Mouse (Mus musculus): Measurements from ENCODE around the gene Rab3b. TPM values are rescaled to one million over a fixed set of nuclear protein-coding genes. Genes with fewer than 3 reads are reported as not detected.

Gene Rab3b
- total and polyA plus RNA-seq, 2 experiments from 2014 or later, result 4.6 TPM; not detected in 1

DNA sequence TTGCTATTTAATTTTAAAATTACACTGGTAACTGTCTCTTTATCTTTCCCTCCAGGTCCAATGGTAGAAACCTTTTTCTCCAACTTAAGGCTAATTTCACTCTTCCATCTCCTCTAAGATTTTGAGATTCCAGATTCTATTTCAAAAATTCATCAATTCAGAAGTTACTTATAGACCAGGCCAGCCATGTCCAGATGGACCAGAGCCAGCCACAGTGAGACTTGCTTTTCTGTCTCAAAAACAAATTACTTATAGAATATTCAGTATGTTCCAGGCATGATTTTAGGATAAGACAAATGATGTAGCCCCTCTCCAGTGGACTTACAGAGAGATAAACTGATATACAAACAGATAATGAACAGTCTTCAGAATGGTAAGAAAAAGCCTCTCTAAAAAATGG is 112.9 kb downstream of the Rab3b start:
- Histone ChIP-seq H3K36me3 (replicated peaks; ENCODE audit: control insufficient read depth, insufficient read depth, low read length) (no peaks in the 10 kb centered on the region), H3K27me3 (ENCODE audit: control insufficient read depth, insufficient read depth, low read length) (no peaks in the 10 kb centered on the region), H3K4me2 (ENCODE audit: low read depth, low read length) (no peak overlapping the region), H3K4me1 (ENCODE audit: control insufficient read depth, insufficient read depth) (no peaks in the 10 kb centered on the region), H3K9me3 (replicated peaks; ENCODE audit: control insufficient read depth, low read length) (no peaks in the 10 kb centered on the region), H3K4me3 (ENCODE audit: low read depth, low read length) (no peak overlapping the region), H3K9ac (replicated peaks; ENCODE audit: low read depth, low read length) (no peak overlapping the region), H3K27ac (ENCODE audit: low read depth) (no peak overlapping the region)
- TF ChIP-seq EP300 (IDR thresholded peaks at IDR 0.05; ENCODE audit: low read depth), result no peak
- TF ChIP-seq CTCF (IDR thresholded peaks at IDR 0.05; ENCODE audit: low read depth), result no peak
- DNase-seq (ENCODE audit: low spot score) (no peak), ATAC-seq (ENCODE audit: insufficient read depth, low read depth) (no peak)

Other genes starting within 250 kb of the Rab3b start
- gene 3110021N24Rik, start 159.4 kb upstream of the Rab3b start, total RNA-seq (2014; rRNA removed; ENCODE audit: low replicate concordance), result not detected in 2 replicates
- gene 3110021N24Rik, start 159.4 kb upstream of the Rab3b start, polyA plus RNA-seq (2015; fragmentation: Nextera tagmentation; extraction: Ambion mirVana), result 1.6 and 1.9 TPM in 2 replicates
- gene Zfyve9, start 98.3 kb upstream of the Rab3b start, total RNA-seq (2014; rRNA removed; ENCODE audit: low replicate concordance), result 9.8 and 10.8 TPM in 2 replicates
- gene Zfyve9, start 98.3 kb upstream of the Rab3b start, polyA plus RNA-seq (2015; fragmentation: Nextera tagmentation; extraction: Ambion mirVana), result 2.9 and 3.1 TPM in 2 replicates
- 65.0 and 78.2 TPM in 2 replicates for gene Btf3l4, start 45.4 kb upstream of the Rab3b start, total RNA-seq (2014; rRNA removed; ENCODE audit: low replicate concordance)
- 182 and 194 TPM in 2 replicates for gene Btf3l4, start 45.4 kb upstream of the Rab3b start, polyA plus RNA-seq (2015; fragmentation: Nextera tagmentation; extraction: Ambion mirVana)
- 37.7 and 57.6 TPM in 2 replicates for gene Txndc12, start 44.5 kb upstream of the Rab3b start, total RNA-seq (2014; rRNA removed; ENCODE audit: low replicate concordance)
- 73.5 and 86.8 TPM in 2 replicates for gene Txndc12, start 44.5 kb upstream of the Rab3b start, polyA plus RNA-seq (2015; fragmentation: Nextera tagmentation; extraction: Ambion mirVana)
- 22.6 and 32.9 TPM in 2 replicates for gene Kti12, start 31.3 kb upstream of the Rab3b start, total RNA-seq (2014; rRNA removed; ENCODE audit: low replicate concordance)
- 19.2 and 22.6 TPM in 2 replicates for gene Kti12, start 31.3 kb upstream of the Rab3b start, polyA plus RNA-seq (2015; fragmentation: Nextera tagmentation; extraction: Ambion mirVana)
- gene A730015C16Rik, start 30.4 kb upstream of the Rab3b start, total RNA-seq (2014; rRNA removed; ENCODE audit: low replicate concordance), result not detected in 2 replicates
- gene A730015C16Rik, start 30.4 kb upstream of the Rab3b start, polyA plus RNA-seq (2015; fragmentation: Nextera tagmentation; extraction: Ambion mirVana), result 0.97 and 0.98 TPM in 2 replicates
- gene Nrd1, start 121.6 kb downstream of the Rab3b start, total RNA-seq (2014; rRNA removed; ENCODE audit: low replicate concordance), result 26.1 and 63.5 TPM in 2 replicates
- gene Nrd1, start 121.6 kb downstream of the Rab3b start, polyA plus RNA-seq (2015; fragmentation: Nextera tagmentation; extraction: Ambion mirVana), result 32.6 and 35.0 TPM in 2 replicates

Data from heart, postnatal 0 days (tissue).